Mouse (Mus musculus): ENCODE data around the gene Dock9.

- TF ChIP-seq CTCF (conservative IDR thresholded peaks at IDR 0.05; ENCODE audit: low read length) (no peak), NANOG (IDR thresholded peaks at IDR 0.05; ENCODE audit: borderline replicate concordance, low read length) (no peak), POU5F1 (IDR thresholded peaks at IDR 0.05; ENCODE audit: borderline replicate concordance, low read length) (no peak)
Measured at GRCm38 (mm10) chr14:121693991-121694594, 103.5 kb downstream of the Dock9 start.
